Mouse (Mus musculus): ENCODE measurements around the gene Tapbp.

Tapbp gene

DNA sequence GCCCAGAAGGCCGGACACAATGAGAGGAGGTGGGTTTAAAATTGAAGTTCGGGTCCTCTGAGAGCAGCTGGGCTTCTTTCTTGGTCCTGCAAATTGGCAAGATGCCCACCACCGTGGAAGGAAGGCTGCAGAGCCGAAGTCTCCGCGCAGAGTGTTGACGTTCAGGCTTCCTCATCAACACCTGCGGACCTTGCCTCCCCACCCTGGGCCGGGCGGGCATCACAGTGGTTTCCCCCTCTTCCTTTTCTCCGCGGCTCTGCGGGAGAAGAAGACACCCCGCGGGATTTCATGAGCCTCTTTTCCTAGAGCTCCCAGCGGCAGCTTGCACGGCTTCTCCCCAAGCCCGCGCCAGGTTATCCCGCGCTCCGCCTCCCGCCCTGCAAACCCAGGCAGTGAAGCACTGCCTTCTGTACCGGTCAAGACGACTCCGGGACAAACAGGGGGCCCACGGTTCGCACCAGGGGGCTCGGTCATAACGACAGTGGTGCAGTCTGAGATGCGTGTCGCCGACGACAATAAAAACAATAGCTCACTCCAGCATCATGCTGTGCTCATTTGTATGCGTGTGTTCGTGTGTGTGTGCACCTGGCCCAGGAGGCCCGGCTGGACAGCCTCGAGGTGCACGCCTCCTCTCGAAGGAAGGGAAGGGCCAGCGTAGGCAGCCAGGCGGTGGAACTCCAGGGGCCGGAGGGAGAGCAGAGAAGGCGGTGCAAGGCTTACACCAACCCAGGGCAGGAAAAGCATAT lies 7.2 kb upstream of the Tapbp start:
- peak; percentile 54 for DNase-seq

DNA sequence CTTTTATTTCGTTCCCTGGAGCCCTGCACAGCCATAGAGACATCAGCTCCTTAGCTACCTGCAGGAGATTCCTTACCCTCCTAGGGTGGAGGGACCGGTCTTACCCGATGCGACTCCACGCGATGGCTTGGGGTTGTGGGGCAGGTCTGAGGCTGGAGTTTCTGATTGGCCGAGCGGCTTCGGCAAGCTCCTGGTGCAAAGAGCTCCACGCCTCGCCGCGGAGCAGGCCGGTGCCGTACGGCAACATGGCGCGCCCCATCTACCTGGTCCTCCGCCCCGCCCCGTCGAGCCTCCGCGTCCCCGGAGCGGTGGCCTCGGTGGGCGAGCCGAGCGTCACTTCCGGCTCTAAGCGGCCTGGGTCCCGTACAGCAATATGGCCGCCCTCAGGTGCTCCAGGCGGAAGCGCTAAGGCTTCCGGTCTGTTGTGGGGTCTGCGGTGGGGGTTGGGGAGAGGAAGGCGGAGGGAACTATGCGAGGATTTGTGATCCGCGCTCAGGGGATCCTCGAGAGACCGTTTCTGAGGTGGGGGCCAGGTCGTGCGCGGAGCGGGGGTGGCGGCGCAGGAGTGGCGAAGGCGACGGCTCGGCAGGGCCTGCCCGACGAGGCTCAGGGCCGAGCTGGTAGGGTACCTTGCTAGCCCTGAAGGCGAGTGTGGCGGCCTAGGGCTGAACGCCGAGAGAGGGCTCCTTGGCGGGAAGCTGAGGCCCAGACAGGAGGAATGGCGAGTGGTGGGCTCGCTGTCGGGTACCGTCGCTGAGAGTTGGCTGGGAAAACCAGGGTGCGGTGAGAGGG lies 6.4 kb upstream of the Tapbp start, which contains the start of gene Daxx:
Gene Daxx, plus strand, starts transcription at position 338 of the 792 bp plus-strand sequence.
- DNase-seq, result peak; percentile 99

DNA sequence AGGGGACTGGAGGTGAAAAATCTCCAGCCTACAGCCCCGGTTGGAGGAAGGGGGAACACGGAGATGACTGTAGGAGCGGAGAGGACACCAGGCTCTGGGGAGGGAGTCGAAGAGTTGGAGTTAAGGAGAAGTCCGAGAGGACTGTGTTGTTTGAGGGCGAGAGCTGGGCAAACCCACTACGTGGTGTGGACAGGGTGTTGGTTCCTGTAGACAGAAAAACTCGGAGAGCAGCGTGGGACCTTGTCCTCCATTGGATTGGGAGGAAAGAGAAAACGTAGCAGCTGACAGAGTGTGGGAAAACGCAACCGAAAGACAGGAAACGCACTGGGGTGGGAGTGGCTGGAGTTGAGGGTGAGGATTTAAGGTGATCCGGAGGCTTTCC lies 5.8 kb upstream of the Tapbp start:
- DNase-seq, result peak; percentile 60

DNA sequence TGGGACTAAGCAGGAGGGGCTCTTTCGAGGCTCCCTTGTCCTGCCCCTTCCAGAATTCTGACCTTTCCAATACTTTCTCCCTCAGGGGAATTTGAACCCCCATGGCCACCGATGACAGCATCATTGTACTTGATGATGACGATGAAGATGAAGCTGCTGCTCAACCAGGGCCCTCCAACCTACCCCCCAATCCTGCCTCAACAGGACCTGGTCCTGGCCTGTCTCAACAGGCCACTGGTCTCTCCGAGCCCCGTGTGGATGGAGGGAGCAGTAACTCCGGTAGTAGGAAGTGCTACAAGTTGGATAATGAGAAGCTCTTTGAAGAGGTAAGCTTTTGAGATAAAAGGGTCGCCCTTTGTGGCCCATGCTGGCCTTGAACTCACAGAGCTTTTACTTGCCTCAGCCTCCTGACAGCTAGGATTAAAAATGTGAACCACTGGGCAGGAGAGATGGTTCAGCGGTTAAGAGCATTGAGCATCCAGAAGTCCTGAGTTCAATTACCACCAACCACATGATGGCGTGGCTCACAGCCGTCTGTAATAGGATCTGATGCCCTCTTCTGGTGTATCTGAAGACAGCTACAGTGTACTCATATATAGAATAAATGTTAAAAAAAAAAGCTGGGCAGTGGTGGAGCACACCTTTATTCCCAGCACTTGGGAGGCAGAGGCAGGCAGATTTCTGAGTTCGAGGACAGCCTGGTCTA lies 5.2 kb upstream of the Tapbp start:
- DNase-seq, result no peak

DNA sequence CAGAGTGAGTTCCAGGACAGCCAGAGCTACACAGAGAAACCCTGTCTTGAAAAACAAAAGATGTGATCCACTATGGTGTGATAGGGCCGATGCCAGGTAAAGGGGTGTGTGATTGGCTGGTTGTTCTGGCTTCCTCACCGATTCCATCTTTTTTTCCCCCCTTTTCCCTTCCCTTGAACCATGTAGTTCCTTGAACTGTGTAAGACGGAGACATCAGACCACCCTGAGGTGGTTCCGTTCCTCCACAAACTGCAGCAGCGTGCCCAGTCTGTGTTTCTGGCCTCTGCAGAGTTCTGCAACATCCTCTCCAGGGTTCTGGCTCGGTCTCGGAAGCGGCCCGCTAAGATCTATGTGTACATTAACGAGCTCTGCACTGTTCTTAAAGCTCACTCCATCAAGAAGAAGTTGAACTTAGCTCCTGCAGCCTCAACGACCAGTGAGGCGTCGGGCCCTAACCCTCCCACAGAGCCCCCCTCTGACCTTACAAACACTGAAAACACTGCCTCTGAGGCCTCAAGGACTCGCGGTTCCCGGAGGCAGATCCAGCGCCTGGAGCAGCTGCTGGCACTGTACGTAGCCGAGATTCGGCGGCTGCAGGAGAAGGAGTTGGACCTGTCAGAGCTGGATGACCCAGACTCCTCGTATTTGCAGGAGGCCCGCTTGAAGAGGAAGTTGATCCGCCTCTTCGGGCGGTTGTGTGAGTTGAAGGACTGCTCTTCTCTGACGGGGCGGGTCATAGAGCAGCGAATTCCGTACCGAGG lies 4.5 kb upstream of the Tapbp start:
- DNase-seq, result no peak

DNA sequence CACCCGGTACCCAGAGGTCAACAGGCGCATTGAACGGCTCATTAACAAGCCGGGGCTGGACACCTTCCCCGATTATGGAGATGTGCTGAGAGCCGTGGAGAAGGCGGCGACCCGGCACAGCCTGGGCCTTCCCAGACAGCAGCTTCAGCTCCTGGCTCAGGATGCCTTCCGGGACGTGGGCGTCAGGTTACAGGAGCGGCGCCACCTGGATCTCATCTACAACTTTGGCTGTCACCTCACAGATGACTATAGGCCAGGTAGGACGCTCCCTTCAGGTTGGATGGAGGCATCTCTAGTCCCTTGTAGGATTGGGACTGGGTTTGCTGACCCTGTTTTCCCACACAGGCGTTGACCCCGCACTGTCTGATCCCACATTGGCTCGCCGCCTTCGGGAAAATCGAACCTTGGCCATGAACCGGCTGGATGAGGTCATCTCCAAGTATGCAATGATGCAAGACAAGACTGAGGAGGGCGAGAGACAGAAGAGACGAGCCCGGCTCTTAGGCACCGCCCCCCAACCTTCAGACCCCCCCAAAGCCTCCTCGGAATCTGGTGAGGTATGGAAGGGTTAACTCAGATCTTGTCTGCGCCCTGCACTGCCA lies 3.8 kb upstream of the Tapbp start:
- DNase-seq, result no peak

DNA sequence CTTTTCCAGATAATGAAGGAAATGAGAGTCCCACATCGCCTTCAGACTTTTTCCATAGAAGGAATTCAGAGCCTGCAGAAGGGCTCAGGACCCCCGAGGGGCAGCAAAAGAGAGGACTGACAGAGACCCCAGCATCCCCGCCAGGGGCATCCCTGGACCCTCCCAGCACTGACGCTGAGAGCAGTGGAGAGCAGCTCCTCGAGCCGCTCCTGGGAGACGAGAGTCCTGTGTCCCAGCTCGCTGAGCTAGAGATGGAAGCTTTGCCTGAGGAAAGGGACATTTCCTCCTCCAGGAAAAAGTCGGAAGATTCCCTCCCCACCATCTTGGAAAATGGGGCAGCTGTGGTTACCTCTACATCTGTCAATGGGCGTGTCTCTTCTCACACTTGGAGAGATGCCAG lies 2.4 kb upstream of the Tapbp start:
- DNase-seq, result no peak

DNA sequence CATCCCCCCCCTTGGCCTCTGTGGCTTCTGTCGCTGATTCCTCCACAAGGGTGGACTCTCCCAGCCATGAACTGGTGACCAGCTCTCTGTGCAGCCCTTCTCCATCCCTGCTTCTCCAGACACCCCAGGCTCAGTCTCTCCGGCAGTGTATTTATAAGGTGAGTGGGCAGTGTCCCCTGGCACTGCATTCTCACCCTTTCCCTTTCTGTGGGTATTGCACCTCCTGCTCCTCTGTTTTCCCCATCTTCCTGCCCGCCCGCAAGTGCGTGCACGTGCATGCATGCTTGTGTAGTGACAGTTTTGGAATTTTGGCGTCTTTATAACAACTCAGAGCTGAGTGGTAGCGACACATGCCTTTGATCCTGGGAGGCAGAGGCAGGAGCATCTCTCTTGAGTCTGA lies 1.8 kb upstream of the Tapbp start:
- no peak for DNase-seq

DNA sequence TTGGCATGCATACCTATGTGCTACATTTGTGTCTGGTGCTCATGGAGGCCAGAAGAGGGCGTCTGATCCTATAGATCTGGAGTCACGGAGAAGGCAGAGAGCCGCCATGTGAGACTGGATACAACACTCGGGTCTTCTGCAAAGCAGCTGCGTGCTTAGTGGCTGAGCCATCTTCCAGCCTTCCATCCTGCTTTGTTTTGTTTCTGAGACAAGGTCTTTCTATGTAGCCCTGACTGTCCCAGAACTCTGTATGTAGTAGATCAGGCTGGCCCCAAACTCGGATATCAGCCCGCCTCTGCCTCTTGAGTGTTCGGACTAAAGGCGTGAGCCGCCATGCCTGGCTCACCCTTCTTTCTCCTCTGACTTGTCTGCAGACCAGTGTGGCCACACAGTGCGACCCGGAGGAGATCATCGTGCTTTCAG lies 719 bp upstream of the Tapbp start:
- DNase-seq, result no peak

DNA sequence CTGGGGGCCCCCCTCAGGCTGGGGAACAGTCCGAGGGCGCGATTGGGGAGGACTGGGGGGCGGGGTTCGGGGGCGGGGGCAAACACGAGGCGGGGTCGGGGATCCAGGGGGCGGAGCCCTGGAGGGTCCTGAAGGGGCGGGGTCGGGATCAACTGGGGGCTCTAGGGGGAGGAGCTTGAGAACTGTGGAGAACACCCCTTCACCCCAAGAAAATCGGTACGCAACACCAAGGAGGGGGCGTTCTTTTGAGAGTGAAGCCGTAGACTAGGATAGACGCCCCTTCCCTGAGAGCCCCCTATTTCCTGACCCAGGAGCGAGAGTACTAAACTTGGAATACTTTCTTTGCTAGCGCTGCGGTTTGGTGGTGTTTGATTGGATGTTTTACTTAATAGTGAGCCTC lies 595 bp downstream of the Tapbp start:
- peak; percentile 80 for DNase-seq

DNA sequence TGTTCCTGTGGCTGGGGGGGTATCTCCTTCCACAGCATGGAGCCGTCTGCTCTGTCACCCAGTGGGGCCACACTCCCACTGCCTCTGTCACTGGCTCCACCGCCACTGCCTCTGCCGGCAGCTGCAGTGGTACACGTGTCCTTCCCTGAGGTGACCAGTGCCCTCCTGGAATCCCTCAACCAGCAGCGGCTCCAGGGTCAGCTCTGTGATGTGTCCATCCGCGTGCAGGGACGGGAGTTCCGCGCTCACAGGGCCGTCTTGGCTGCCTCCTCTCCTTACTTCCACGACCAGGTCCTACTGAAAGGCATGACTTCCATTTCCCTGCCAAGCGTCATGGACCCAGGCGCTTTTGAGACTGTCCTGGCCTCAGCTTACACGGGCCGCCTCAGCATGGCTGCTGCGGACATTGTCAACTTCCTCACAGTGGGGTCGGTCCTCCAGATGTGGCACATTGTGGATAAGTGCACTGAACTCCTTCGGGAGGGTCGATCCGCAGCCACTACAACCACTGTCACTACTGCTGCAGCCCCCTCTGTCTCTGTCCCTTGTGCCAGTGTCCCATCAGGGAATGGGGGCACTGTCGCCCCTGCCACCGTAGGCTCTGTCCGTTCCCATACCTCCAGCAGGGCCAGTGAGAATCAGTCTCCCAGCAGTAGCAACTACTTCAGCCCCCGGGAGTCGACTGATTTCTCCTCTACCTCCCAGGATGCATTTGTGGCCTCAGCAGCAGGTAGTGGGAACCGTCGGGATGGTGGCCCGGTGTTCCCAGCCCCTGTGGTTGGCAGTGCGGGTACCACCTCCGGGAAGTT lies 1.4 kb downstream of the Tapbp start:
- no peak for DNase-seq

DNA sequence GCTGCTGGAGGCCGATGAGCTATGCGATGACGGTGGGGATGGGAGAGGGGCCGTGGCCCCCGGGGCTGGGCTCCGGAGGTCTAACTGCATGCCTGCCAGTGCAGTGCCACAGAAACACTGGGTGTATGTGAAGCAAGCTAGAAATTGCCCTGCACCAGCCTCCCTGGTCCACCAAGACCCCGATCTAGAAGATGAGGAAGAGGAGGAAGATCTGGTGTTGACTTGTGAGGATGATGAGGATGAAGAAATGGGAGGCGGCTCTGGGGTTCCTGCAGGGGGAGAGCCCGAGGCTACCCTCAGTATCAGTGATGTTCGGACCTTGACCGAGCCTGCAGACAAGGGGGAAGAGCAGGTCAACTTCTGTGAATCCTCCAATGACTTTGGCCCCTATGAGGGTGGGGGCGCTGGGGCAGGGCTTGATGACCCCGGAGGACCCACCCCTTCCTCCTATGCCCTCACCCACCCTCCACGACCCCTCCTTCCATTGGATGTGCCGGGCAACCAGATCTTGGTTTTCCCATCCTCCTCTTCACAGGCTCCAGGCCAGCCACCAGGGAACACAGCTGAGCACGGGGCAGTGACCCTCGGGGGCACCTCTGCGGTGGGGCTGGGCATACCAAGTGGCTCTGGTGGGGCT lies 2.1 kb downstream of the Tapbp start:
- DNase-seq, result no peak

DNA sequence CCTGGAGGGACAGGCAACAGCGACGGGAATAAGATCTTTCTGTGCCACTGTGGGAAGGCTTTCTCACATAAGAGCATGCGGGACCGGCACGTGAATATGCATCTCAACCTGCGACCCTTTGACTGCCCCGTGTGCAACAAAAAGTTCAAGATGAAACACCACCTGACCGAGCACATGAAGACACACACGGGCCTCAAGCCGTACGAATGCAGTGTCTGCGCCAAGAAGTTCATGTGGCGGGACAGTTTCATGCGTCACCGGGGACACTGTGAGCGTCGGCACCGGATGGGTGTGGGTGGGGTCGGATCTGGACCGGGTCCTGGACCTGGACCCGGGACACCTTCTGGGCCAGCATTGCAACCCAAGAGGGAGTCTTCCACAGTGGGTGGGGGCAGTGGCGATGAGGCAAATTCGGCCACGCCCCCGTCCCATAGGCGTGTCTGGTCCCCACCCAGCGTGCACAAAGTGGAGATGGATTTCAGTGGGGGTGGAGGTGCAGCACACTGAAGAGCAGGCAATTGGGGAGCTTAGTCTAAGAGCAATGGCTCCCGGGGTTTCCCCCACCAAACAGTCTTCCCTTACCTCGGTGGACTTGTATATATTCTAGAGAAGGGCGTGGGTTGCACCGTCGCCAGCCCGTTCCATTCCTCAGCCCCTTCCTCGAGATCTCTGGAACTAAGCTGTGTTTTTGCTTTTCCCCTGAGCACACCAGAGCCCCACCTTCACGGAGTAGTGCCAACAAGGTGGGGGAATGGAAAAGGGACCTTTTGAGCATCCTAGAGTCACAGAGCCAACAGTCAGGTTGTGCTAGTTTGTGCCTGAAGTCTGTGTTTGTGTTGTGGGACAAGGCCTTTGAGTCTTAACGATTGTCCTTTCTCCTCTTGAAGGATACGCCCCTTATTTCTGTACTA lies 2.8 kb downstream of the Tapbp start:
- no peak for DNase-seq

DNA sequence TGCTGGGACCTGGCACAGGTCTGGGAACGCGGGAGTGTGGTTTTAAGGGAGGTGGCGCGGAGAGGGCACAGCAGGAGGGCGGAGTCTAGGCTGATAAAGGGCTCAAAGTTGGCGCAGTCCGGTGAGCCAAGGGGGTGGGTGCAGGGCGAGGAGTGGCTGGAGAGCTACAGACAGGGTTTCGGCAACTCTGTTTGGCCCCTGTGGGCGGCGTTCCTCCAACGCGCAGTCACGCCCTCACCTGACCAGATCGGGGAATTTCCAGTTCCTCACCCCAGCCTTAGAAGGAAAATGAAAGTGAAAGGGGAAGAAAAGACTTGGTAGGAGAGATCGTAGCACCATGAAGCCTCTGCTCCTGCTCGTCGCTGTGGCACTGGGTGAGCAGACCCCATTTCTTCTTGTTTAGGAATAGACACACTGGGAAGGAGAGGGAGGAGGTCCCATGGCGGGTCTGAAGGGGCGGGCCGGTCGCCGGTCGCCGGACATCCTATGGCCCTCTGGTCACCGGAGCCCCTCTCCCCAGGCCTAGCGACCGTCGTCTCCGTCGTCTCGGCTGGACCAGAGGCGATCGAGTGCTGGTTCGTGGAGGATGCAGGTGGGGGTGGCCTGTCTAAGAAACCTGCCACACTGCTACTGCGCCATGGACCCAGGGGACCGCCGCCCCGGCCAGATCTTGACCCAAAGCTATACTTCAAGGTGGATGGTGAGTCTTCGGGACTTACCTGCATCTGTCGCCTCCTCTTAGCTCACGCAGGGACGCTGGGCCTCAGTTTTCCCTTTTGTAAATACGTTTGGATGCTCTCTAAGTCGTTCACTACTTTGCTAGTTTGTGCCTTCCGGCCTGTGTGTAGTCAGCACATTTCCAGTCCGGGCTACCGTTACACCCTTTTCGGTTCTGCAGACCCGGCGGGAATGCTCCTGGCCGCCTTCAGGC lies 3.9 kb downstream of the Tapbp start:
- peak; percentile 80 for DNase-seq

DNA sequence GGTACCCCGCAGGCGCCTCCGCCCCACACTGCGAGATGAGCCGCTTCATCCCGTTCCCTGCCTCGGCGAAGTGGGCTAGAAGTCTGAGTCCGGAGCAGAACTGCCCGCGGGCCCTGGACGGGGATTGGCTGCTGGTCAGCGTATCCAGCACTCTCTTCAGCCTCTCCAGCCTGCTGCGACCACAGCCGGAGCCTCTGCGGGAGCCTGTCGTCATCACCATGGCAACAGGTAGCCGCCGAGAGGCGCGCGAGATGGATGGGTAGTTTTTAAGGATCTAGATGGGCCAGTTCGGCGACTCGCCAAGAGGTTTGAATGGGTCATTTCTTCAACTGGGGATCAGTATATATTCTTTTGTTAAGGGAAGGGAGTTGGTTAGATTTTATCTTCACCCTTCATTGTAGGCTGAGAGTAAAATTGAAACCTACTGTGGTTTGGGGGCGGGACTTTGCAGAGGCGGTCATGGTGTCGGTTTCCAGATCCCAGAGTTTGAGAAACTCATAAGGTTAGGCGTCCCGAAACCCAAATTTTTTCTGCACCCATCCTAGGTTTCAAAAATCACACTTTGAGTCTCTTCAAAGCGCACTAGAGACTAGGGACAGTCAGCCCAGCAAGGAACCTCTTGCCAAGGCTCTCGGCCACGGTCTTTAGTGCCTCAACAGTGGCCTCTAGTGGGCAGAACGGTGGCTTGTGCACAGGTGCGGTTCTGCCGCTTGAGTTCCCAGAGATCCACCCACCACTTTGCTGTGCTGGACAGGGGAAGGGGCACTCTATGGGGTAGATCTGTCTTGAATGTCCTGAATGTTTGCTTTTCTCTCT lies 4.8 kb downstream of the Tapbp start:
- DNase-seq, result peak; percentile 88

DNA sequence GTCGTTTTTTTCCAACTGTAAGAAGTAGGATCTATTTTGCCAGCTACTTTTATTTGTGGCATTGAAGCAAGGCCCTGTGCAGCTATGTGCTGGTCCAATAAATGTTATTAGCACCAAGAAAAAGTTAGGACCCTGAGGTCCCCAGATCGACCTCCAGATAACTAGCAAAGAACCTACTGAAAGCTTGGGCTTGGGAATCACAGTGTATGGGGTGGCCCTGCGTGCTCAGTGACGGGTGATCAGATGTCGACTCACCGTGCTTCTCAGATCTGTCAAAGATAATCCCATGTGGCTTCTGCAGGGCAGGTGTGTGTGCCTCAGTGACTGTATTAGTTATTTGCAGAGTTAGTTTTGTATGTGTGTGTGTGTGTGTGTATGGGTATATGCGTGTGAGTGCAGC lies 5.7 kb downstream of the Tapbp start:
- DNase-seq, result no peak

DNA sequence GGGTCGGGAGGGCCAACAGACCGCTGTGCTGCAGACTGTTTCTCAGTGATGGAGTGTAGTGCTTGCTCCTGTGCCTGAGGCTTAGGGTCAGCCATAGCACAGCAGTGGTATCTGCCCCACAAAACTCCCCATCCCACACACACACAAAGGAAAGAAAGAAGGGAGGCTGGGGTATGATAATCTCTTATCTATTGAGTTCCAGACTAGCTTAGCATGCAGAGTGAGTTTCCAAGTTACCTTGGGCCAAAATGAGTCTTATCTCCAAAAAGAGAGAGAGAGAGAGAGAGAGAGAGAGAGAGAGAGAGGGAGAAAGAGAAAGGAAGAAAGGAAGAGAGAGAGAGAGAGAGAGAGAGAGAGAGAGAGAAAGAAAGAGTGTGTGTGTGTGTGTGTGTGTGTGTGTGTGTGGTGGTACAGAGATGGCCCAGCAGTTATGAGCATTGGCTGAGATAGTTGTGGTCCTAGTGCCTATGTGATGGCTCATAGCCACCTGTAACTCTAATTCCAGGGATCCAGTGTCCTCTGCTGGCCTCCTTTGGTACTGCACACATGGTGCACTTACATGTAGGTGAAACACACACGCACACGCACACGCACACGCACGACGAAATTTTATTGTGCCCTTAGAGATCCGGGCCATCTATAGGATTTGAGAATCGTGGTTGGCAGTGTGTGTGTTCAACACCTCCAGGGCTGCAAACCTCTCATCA lies 9.0 kb downstream of the Tapbp start:
- peak; percentile 63 for DNase-seq
